Mouse (Mus musculus) erythroblast, adult 5-6 weeks (primary cell): ENCODE data around the gene Slc7a8. TPM values are rescaled to one million over a fixed set of nuclear protein-coding genes. Genes with fewer than 3 reads are reported as not detected.
A peak's percentile ranks its signal among the peaks of the same experiment; 100 is the strongest.

Experiments used
- ATAC-seq: replicated peaks from 2 replicates; pipeline ENCODE4 v1.8.0; 2016; ENCODE audit warnings: moderate number of reproducible peaks, mild to moderate bottlenecking, moderate TSS enrichment, inconsistent platforms; ENCODE audit not compliant: poor library complexity, low FRiP score, severe bottlenecking
- total RNA-seq, 2 experiments: library from RNA; stranded (forward) in 1 of 2; stranded (reverse) in 1 of 2; fragments of 150-400 nt in 1 of 2; fragments of 200-764, 138-1000 nt in 1 of 2; gene quantifications; 2 replicates each; pipeline versions ENCODE4 v1.2.3 to v1.2.4; 2015 to 2017; ENCODE audit warnings: low replicate concordance in 2 of 2

Slc7a8 gene
- total RNA-seq (2015; ENCODE audit: low replicate concordance) (7.7 and 10.8 TPM in 2 replicates), total RNA-seq (2017; ENCODE audit: low replicate concordance) (1.4 and 1.8 TPM in 2 replicates)

DNA sequence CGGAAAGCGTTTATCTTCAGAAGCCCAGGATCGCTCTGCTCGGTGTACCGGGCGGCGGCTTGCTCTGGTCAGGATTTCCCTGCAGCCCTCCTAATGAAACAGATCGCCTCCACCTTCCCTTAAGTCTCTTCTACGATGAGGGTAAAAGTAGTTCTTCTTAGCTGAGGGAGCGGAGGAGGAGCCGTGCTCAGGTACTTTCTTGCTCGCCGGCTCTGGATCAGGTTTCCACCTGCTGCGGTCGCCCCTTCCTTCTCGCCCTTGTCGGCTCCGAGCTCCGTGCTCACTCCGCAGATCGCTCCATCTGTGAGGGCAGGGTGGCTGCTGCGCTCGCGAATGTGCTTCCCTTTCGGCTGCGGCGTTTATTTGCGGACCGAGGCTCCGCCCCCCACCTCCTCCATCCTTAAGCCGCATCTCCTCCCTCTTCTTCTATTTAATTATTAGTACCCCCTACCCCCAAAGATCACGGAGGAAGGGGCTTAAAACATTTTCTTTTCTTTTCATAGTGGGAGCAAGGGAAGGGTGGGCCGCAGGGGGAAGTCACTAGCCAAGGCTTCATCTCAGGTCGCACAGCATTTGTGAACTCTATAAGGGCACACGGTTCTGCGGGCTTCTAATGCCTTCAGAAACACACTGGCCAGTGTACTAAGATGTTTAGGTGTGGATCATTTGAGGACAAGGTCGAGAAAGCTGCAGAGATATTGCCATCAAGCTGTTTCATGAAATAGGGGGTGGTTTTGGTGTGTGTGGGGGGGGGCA lies at the start of gene Slc7a8:
Gene Slc7a8, minus strand, starts transcription at position 337 of the 756 bp plus-strand sequence.
- no peak for ATAC-seq

DNA sequence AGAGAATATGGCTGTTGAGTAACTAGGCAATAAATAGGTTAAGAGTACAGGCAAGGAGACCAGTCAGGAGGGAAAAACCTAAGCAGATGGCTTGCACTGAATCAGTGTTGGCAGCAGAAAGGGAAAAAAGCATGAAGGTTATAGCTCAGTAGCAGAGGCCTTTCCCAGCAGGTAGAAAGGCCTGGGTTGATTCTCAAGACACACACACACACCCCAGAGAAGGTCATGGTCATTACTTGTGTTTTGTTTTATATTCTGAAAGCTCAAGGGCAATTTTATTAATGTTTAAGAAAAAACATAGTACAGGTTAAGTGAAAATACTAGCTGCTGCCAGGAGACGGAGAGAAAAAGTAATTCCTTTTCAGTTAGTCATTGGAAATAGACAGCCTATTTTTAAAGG lies 42.0 kb upstream of the Slc7a8 start:
- ATAC-seq, result no peak

DNA sequence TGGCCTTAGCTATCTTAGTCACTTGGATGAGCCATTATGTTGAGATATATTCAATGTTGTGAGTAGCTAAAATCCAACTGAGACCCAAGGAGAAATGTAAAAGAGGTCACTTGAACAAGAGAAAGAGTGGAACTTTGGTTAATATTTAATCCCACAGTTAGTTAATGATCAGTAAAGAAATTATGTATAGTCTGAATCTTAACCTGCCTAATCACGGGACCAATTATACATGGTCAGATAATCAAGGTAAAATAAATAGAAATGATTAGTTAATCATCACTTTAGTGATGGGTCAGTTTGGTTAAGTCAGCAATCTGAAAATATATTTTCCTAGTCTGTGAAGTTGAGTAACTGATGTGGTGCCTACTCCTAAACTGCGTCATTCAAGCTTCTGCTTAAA lies 40.6 kb upstream of the Slc7a8 start:
- no peak for ATAC-seq

DNA sequence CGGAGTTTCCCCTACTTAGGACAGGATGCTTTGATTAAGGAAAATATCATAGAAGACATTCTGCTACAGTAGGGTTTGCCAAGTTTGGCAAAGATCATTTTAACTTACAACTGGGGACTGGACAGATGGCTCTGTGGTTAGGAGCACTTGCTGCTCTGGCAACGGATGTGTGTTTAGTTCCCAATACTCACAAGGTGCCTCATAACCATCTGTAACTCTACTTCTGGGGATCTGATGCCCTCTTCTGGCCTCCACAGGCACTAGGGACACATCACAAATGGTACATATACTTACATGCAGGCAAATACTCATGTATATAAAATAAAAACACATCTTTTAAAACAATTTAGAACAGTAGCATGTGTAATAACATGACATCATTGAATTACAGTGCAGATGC lies 36.0 kb upstream of the Slc7a8 start:
- no peak for ATAC-seq

DNA sequence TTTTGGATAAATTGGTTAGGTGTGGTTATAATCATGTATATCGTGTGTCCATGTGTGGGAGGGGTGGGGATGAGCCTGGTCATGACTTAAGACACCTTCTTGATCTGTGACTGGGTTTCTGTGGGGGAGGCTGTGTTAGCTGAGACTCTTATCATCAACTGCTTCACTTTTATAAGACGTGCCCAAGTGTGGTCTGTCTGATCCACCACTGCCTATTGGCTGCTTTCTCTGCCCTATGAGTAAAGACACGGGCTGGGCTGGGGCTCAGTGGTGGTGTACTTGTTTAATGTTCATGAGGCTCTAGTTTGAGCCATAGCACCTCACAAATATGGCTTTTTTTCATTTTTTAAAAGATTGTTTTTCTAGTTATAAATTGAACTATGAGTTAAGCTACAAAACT lies 34.0 kb upstream of the Slc7a8 start:
- ATAC-seq, result no peak

DNA sequence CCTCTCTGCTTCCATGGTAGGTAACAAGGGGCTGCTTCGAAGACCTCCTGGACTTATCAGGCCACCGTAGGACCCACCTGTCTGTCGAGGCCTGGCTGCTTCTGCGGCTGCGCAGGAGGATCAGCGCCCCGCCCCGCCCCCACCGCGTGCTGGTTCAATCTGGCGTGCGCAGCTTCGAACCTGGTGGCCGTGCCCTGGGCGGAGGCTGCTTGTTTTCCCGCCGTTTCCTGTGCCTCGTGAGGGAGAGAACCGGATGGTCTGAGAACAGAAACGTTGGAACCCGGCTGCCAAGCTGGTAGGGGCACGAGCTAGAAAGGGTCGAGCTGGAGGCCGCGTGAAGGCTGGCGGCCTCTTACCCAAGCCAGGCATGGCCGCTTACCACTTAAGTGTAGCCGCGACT lies 32.2 kb upstream of the Slc7a8 start, which contains the start of gene Rnf212b:
Gene Rnf212b, plus strand, starts transcription at position 151 of the 400 bp plus-strand sequence.
- no peak for ATAC-seq

DNA sequence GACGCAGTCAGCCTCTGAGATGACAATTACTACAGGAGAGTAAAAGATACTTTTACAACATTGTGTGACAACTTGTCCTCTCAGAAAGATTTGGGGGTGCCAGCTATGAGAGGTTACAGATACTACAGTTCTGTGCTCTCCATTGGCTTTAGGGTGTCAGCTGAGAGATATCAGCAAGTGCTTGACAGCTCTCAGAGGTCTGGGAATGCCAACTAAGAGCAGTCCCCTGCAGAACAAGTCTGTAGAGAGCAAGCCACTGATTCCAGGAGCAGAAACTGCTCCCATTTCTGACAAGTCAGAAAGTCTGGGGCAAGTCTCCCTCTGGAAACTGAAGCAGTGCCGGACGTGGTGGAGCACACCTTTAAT lies 27.9 kb upstream of the Slc7a8 start:
- ATAC-seq, result no peak

DNA sequence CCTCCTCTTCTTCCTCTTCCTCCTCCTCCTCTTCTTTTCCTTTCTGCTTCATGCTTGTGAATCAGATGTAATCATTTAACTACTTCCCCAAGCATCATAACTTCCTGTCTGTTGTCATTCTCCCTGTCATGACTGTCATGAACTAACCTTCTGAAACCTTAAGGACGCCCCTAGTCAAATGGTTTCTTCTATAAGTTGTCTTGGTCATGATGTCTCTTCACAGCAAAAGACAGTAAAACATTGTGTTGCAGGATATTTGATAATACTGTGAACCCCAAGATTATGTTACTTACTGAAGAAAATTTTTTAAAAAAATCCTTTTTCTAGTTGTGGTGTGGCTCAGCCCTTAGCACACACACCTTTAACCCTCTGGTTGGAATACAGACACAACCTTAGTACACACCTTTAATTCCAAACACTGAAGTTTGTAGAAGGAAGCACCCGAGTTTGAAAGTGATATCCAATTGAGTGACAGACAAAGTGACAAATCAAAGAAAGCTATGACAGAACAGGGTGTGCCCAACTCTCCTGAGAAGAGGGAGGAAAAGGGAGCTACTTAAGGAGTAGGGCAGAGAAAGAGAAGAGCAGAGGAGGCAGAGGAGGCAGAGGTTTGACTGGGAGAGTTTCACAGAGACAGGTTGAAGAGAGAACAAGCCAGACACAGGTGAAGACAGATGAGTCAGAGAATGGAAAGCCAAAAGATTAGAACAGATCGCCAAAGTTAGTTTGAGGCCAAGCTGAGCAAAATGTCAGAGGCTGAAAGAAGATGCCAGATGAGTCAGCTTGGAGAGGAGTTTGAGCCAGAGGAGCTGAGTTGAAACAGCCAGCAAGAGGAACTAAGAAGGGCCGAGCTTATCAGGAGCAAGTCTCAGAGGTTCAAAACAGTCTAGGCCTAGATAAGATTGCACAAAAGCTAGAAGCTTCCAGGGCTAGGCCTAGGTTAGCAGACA lies 27.2 kb upstream of the Slc7a8 start:
- ATAC-seq, result no peak

DNA sequence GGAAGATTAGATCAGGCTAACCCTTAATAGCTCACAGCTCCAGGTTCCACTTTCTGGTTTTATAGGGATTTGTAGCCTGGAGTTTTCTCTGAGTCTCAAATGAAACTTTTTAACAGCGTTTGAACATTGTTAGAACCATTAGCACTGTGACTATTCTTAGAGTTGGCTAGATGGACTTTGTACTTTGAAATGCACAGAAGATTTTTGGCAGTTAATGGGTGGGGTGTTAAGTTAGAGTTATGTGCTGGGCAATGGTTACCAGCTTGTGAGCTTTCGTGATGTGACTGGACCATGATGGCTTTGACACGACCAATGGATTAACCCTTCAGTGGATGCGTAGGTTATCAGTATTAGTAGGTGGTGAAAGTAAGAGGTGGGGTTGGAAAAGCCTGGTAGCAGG lies 24.4 kb upstream of the Slc7a8 start:
- no peak for ATAC-seq

DNA sequence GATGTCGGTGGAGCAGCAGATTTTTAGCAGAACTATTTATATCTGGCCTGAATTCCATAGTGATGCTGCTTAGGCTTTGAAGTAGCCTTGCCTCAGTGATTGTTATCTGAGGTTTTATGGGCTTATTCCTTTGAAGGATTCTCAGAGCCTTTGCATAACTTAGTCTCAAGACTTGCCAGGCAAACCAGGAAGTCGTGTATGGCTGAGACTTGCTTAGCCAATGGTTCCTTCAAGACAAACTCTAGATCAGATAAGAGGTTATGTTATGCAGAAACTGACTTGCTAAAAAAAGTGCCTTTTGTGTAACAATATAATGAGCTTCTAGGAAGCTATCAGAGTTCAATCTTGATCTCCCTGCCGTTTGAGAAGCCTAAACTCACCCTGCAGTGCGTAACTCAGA lies 20.7 kb upstream of the Slc7a8 start:
- ATAC-seq, result no peak

DNA sequence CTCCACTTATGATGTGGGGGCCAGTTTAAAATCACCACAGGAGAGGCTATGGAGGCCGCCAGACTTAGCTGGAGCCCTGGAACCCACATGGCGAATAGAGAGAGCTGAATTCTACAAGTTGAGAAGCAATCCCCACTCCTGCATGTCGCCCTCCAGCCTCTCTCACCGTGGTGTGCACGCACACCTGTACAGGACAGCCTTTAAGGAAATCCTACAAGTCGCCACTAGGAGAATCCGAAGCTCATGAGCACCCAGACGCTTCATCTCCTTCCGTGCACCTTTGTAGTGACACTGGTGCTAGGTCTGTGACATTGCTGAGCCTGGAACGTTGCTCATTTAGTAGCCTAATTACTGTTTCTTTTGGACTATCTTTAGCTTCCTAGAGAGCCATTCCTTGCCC lies 17.9 kb upstream of the Slc7a8 start:
- no peak for ATAC-seq

DNA sequence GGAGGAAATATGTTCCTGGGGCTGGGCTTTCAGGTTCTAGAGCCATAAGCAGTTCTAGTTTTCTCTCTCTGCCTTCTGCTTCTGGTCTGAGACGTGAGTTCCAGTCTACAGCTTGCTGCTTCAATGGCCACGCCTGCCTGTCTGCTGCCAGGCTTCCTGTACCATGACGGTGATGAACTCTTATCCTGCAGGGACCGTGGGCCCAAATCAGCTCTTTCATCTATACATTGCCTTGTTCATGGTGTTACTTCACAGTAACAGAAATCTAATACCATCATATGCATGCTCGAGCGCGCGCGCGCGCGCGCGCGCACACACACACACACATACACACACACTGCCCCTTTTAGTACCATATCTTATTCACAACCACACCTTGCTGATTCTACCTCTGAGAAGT lies 15.0 kb upstream of the Slc7a8 start:
- no peak for ATAC-seq

DNA sequence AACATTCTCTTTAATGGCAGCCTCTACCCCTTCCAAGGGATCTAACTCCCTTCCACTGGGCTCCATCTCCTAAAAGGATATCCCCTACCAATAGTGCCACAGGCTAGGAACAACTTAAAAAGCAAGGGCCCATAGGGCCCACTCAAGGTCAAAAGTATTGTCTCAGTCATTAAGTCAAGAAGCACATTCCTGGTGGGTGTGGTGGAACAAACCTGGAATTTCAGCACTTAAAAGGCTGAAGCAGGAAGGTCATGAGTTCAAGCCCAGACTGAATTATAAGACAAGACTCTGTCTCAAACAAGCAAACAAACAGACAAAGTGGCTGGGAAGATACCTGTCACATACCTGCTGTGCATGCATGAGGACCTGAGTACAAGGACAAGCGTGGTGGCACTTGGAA lies 14.2 kb upstream of the Slc7a8 start:
- ATAC-seq, result no peak

DNA sequence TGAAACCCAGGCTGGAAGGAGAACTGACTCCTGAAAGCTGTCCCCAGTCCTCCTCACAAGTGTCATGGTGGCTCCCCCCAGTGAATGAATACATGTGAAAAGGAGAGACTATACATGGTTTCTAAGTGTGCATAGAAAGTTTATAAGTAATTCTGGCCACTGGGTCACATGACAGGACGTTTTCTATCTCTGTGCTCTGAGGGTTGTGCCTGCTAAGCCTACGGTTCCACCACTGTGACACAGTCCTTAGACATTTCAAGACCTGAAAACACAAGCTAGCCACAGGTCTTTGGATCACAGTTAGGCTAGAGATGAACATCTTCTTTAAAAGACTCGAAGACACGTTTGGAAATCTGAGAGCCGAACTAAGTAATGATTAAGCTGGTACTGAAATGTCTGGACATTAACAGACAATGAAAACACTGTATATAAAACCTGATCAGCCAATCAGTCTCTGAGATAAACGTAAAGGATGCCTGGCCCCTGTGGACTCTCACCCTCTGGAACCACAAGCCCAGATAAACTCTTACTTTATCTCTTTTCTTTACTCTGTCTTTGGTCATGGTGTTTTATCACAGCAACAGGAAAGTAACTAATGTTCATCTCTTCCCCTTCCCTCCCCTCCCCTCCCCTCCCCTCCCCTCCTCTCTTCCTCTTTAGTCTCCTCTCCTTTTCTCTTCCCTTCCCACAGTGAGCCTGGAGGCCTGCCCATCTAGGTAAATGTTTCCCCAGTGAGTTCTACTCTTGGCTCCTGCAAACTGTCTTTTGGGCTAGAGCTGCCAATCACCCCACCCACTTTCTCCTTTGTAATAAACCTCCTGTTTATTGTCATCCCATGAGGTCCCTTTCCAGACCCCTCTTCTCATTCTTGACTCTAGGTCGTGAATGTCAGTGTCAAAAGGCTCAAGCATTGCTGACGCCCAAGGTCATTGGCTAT lies 12.4 kb upstream of the Slc7a8 start:
- no peak for ATAC-seq

DNA sequence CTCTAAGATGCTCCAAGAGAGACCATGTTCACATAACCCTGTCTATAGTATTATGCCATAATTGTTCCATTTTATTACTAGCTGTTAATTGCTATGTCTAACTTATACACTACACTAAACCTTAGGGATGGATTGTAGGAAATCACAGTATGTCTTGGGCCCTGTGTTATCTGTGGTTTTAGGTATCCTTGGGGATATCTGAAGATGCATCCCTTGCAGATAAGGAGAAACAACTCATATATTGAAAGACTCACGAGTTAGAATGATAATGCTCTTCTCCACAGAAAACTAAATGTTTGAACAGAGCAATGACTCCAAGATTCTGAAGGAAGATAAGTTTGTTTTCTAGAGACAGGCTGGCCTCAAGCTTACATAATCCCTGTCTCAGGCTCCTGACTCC lies 11.6 kb upstream of the Slc7a8 start:
- ATAC-seq, result no peak

DNA sequence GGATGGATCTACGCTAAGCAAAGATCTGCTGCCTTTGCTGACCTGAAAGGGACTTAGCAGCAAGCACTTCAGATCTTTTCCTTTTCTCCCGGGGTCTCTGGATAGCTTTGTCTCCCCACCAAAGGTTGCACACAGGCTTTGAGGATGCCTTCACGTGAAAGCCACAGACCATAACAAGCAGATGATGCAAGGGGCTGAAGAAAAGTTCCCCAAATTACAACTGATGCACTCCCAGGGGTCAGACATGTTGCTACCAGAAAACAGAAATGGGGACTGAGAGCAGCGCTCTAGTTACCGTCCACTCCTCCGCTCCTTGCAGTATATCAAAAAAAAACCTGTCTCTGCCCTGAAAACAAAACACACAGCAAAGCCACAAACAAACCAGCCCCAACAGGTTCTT lies 10.4 kb upstream of the Slc7a8 start:
- no peak for ATAC-seq

DNA sequence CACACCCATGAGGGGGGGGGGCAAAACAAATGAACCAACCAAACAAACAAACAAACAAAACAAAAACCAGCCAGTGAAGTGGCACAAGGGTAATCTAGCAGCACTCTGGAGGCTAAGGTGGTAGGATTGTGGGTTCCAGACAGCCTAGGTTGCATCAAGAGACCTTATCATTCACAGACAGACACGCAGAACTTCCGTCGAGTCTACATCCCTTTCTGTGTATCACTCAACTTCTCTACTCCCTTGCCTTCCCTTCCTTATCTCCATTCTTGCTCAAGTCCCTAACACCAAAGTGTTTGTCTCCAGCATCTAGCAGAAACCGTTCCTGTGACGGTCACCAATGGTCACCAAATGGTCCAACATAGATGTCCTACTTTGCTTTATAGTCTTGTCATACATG lies 6.5 kb upstream of the Slc7a8 start:
- ATAC-seq, result 0 out of 2 replicates have a peak, but pooled peaks have one; percentile 17

DNA sequence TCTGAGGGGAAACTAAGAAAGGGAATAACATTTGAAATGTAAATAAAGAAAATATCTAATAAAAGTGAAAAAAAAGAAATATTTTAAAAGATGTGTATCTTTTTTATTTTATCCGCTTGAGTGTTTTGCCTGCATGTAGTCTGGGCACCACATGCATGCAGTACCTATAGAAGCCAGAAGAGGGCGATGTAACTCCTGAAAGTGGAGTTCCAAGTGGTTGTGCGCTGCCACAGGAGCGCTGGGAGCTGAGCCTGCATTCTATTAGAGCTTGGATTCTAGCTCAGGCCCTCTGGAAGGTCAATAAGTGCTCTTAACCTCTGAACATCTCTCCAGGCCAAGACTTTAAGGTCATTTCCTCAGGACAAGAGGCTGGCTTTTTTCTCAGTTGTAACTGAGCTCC lies 5.5 kb upstream of the Slc7a8 start:
- ATAC-seq, result 0 out of 2 replicates have a peak, but pooled peaks have one; percentile 37

DNA sequence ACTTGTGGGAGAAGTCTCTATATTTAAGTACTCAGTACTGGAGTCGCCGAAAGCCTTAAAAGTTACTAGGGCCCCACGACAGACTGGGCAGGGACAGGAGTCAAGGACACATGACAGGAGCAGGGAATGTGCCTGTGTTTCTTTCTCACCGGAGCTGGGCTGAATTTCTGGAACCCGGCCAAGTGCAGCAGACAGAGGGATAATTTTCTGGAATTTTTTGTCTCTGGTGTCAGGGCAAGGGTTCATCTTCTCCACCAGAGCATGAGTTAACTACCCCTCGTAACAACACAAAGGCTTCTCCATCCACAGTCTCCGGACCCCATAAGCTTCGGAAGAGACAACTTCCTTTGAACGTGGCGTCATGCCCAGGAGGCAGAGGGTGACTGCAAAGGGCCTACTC lies 4.7 kb upstream of the Slc7a8 start:
- 0 out of 2 replicates have a peak, but pooled peaks have one; percentile 40 for ATAC-seq

DNA sequence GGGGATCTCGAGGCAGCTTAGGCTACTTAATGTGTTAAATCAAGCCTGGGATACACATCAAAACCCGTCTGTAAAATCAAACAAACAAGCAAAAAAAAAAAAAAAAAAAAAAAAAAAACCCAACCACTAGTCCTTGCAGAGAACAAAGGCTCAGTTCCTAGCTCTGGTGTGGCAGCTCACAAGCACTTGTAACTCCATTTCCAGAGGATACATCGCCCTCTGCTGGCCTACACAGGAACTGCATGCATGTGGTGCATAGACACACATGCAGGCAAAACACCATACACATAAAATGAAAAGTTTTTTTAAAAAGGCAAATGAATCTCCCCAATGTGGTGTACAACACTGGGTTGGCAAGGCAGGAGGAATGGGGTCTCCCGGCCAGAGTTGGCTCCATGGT lies 4.2 kb upstream of the Slc7a8 start:
- ATAC-seq, result peak; percentile 79
